Mouse (Mus musculus): ENCODE results near the gene Npff. TPM values are rescaled to one million over a fixed set of nuclear protein-coding genes. Genes with fewer than 3 reads are reported as not detected.

Npff gene
- polyA plus RNA-seq, 1 experiment = 1.0 TPM

DNA sequence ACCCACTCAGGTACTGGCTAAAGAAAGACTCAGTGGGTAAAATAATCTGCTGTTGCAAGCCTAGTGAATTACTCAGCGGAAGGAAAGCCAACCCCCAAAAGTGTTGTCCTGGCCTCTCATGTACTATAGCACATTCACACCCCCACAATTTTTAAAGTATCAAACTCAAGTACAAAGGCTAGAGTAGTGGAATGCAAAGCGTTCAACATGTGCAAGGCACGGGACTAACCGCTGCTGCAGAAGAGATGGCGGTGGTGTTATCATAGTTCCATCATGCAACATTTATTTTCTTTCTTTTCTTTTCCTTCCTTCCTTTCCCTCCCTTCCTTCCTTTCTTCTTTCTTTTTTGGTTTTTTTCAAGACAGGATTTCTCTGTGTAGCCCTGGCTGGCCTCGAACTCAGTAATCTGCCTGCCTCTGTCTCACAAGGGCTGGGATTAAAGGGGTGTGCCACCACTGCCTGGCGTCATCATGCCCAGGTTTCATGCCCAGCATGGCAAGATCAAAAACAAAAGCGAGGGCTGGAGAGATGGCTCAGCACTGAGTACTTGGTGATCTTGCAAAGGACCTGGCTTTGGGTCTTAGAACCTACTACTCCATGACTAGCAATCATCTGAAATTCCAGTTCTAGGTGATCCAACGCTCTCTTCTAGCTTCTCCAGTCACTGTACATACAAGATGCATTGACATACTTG is 18.8 kb downstream of the Npff start:
- Histone ChIP-seq H3K27ac (ENCODE audit: insufficient read depth, low read length) (no peak overlapping the region), H3K36me3 (ENCODE audit: control insufficient read depth, insufficient read depth, low read length, poor library complexity, severe bottlenecking) (peaks cover 36% of the 10 kb centered on the region), H3K4me1 (ENCODE audit: control insufficient read depth, insufficient read depth, low read length) (peaks cover 2% of the 10 kb centered on the region), H3K4me3 (ENCODE audit: low read depth, low read length) (no peak overlapping the region), H3K9ac (ENCODE audit: low read depth, poor library complexity, severe bottlenecking) (no peak overlapping the region), H3K27me3 (ENCODE audit: control insufficient read depth, insufficient read depth, low read length, poor library complexity, severe bottlenecking) (no peaks in the 10 kb centered on the region), H3K9me3 (replicated peaks; ENCODE audit: control insufficient read depth, insufficient read depth, low read length, poor library complexity, severe bottlenecking) (no peaks in the 10 kb centered on the region)
- TF ChIP-seq EP300 (IDR thresholded peaks at IDR 0.05; ENCODE audit: insufficient read depth, low read depth, low read length) = no peak

DNA sequence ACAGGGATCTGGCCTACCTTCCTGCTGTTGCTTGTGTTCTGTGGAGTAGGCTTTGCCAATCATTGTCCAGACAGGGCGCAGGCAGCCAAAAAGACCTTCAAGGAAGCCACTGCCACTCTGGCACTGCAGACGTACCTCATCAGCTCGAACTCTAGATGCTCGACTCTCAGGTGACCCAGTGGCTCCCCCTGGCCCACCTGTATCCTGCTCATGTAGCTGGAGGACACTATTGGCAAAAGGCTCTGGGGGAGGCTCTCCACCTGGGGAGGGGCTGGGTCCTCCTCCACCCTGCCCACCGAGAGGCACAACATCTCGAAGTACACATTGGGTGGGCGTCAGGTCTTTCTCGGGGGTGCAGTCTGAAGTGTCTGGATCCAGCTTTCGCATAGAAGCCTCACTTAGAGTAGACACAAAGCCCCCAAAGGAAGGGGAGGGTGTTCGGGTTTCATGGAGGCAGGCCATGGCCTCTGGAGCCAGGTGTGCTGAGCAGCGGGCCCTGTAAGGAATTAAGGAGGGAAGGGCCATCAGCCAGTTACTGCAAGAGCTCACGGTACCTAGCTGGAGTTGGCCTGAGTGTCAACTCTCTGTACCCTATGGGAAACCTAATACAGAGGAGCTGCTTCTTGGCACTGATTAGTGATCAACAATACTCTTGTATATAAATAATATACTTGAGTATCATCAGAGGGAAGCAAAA is 19.5 kb downstream of the Npff start:
- no peak overlapping the region for H3K4me3 ChIP-seq (ENCODE audit: low read depth, low read length)
- no peak overlapping the region for H3K27ac ChIP-seq (ENCODE audit: insufficient read depth, low read length)
- H3K9me3 ChIP-seq (replicated peaks; ENCODE audit: control insufficient read depth, insufficient read depth, low read length, poor library complexity, severe bottlenecking) = no peaks in the 10 kb centered on the region
- H3K27me3 ChIP-seq (ENCODE audit: control insufficient read depth, insufficient read depth, low read length, poor library complexity, severe bottlenecking) = no peaks in the 10 kb centered on the region
- TF ChIP-seq POLR2A (IDR thresholded peaks at IDR 0.05; ENCODE audit: insufficient read depth, low read length) (no peak), EP300 (IDR thresholded peaks at IDR 0.05; ENCODE audit: insufficient read depth, low read depth, low read length) (no peak), CTCF (IDR thresholded peaks at IDR 0.05; ENCODE audit: low read depth, low read length) (no peak)
- H3K9ac ChIP-seq (ENCODE audit: low read depth, poor library complexity, severe bottlenecking) = no peak overlapping the region
- peaks cover 43% of the 10 kb centered on the region for H3K36me3 ChIP-seq (ENCODE audit: control insufficient read depth, insufficient read depth, low read length, poor library complexity, severe bottlenecking)
- peaks cover 2% of the 10 kb centered on the region for H3K4me1 ChIP-seq (ENCODE audit: control insufficient read depth, insufficient read depth, low read length)

DNA sequence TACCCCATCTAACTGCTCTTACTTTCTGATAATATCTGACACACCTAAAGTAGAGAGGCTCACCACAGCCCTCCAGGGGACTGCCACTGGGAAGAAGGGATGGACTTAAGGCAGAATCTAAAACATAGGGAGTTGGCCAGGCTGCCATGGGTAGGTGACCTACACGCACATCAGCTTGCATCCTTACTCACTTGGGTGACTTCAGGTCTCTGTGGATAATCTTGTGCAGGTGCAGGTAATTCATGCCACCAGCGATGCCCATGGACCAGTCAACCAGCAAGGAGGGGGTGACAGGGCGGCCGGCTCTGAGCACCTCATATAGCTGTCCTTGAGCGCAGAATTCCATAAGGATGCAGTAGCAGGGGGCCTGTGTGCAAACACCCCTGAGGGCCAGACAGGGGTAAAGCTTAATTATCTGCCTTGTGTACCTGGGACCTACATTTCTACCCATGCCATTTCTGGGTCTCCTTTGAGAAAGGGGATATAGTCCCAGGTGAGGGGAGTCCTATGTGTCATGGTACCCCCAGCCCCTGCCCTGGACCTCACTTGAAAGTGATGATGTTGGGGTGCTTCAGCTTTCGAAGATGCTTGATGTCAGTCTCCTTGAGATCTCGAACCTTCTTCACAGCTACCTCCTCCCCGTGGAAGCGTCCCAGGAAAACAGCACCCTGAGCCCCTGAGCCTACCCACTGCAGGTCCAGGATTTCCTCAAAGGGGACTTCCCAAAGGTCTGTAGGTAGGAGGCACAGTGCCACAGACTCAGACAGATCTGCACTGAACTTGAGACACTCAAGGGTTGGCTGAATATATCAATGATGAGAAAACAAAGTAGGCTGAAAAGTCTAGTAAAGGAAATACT is 20.6 kb downstream of the Npff start:
- H3K27me3 ChIP-seq (ENCODE audit: control insufficient read depth, insufficient read depth, low read length, poor library complexity, severe bottlenecking) = no peaks in the 10 kb centered on the region
- TF ChIP-seq POLR2A (IDR thresholded peaks at IDR 0.05; ENCODE audit: insufficient read depth, low read length) (no peak), EP300 (IDR thresholded peaks at IDR 0.05; ENCODE audit: insufficient read depth, low read depth, low read length) (no peak), CTCF (IDR thresholded peaks at IDR 0.05; ENCODE audit: low read depth, low read length) (no peak)

DNA sequence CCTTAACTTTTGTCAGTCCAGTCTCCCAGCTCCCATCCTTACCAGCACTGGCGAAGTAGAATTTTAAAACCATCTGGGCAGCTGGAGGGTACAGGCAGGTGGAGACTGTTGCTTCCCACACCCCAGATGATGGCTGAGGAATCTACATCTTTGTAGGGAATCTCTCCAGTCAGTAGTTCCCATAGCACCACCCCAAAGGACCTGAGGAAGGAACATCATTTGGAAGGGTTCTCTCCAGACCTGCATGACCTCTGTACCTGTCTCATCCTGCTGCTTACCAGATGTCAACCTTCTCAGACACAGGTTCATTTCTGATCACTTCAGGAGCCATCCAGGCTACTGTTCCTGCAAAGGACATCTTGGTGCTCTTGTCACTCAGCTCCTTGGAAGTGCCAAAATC is 21.3 kb downstream of the Npff start, which contains the start of gene Gm10337:
Gene Gm10337 (plus strand): TSS at position 276 of the 400 bp plus-strand sequence.
- Histone ChIP-seq H3K9me3 (replicated peaks; ENCODE audit: control insufficient read depth, insufficient read depth, low read length, poor library complexity, severe bottlenecking) (no peaks in the 10 kb centered on the region), H3K36me3 (ENCODE audit: control insufficient read depth, insufficient read depth, low read length, poor library complexity, severe bottlenecking) (peaks cover 59% of the 10 kb centered on the region), H3K4me3 (ENCODE audit: low read depth, low read length) (no peak within 1 kb of the TSS), H3K9ac (ENCODE audit: low read depth, poor library complexity, severe bottlenecking) (no peak within 1 kb of the TSS), H3K4me1 (ENCODE audit: control insufficient read depth, insufficient read depth, low read length) (peaks cover 2% of the 10 kb centered on the region), H3K27ac (ENCODE audit: insufficient read depth, low read length) (no peak within 1 kb of the TSS), H3K27me3 (ENCODE audit: control insufficient read depth, insufficient read depth, low read length, poor library complexity, severe bottlenecking) (no peaks in the 10 kb centered on the region)
- TF ChIP-seq CTCF (IDR thresholded peaks at IDR 0.05; ENCODE audit: low read depth, low read length) (no peak), EP300 (IDR thresholded peaks at IDR 0.05; ENCODE audit: insufficient read depth, low read depth, low read length) (no peak), POLR2A (IDR thresholded peaks at IDR 0.05; ENCODE audit: insufficient read depth, low read length) (no peak)

More for the DNA sequence above, 20.6 kb downstream of the Npff start:
- H3K36me3 ChIP-seq (ENCODE audit: control insufficient read depth, insufficient read depth, low read length, poor library complexity, severe bottlenecking) = peaks cover 54% of the 10 kb centered on the region
- peaks cover 2% of the 10 kb centered on the region for H3K4me1 ChIP-seq (ENCODE audit: control insufficient read depth, insufficient read depth, low read length)
- H3K27ac ChIP-seq (ENCODE audit: insufficient read depth, low read length) = no peak overlapping the region
- no peak overlapping the region for H3K9ac ChIP-seq (ENCODE audit: low read depth, poor library complexity, severe bottlenecking)
- no peak overlapping the region for H3K4me3 ChIP-seq (ENCODE audit: low read depth, low read length)
- no peaks in the 10 kb centered on the region for H3K9me3 ChIP-seq (replicated peaks; ENCODE audit: control insufficient read depth, insufficient read depth, low read length, poor library complexity, severe bottlenecking)

DNA sequence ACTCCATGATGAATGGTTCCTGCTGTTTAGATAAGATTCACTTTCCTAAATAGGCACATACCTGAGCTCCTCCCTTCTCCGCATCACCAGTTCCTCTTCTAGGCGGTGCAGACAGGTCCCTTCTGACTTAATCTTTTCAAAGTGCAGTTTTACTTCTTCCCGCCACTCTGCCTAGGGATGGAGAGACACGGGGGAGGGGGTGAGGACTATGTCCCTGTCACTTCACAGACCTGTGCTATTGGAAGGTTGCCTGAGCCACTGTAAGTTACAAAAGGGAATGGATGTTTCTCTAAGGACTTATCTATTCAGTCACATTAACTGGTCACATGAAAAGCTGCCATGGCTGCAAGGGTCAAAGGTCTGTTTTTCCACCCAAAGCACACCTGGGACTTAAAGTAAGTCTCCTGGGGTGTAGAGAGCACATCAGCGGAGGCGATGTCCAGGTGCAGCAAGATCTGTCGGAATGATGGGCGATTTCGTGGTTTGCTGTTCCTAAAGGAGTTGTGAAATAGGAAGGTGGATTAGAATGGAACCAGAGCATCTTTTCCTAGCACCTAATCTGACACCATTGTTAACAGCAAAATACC is 22.4 kb downstream of the Npff start:
- Histone ChIP-seq H3K9ac (ENCODE audit: low read depth, poor library complexity, severe bottlenecking) (no peak overlapping the region), H3K27me3 (ENCODE audit: control insufficient read depth, insufficient read depth, low read length, poor library complexity, severe bottlenecking) (no peaks in the 10 kb centered on the region), H3K36me3 (ENCODE audit: control insufficient read depth, insufficient read depth, low read length, poor library complexity, severe bottlenecking) (peaks cover 70% of the 10 kb centered on the region), H3K4me3 (ENCODE audit: low read depth, low read length) (no peak overlapping the region), H3K27ac (ENCODE audit: insufficient read depth, low read length) (no peak overlapping the region), H3K9me3 (replicated peaks; ENCODE audit: control insufficient read depth, insufficient read depth, low read length, poor library complexity, severe bottlenecking) (no peaks in the 10 kb centered on the region), H3K4me1 (ENCODE audit: control insufficient read depth, insufficient read depth, low read length) (peaks cover 2% of the 10 kb centered on the region)
- no peak for TF ChIP-seq EP300 (IDR thresholded peaks at IDR 0.05; ENCODE audit: insufficient read depth, low read depth, low read length)
- no peak for TF ChIP-seq CTCF (IDR thresholded peaks at IDR 0.05; ENCODE audit: low read depth, low read length)
- no peak for TF ChIP-seq POLR2A (IDR thresholded peaks at IDR 0.05; ENCODE audit: insufficient read depth, low read length)
